8 mouse cellular contexts compared by ENCODE assay signal in the genomic region with DNA sequence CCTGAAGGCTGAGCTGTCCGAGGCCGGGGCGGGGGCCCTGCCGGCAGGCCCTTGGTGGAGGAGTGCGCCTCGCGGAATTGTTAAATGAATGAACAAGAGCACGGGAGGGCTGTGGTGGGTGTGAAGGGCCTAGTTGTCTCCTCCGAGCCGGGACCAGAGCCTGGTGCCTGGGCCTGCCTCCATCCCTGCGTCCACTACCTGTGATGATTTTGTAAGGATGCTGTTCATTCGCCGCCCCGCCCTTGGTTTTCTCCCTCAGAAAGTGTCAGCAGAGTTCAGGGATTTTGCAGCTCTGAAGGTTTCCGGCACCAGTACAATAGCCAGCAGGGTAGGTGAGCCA. TPM values are rescaled to one million over a fixed set of nuclear protein-coding genes. Genes with fewer than 3 reads are reported as not detected.
DNase-seq lines count a peak whose midpoint lies in the region; ATAC-seq lines count a peak whose summit lies in the region.

No protein-coding gene starts in this region.

- intact Hi-C loops in heart, postnatal 10 days (cut with DNase I), result no loop called here

- ATAC-seq in heart, embryonic 12.5 days (ENCODE audit: insufficient number of reproducible peaks, low FRiP score), result no peak; the same call in 1 of the 2 replicates
- ATAC-seq in embryonic facial prominence, embryonic 13.5 days (ENCODE audit: insufficient number of reproducible peaks, insufficient read depth, low FRiP score, low TSS enrichment, low read depth), result peak; percentile 75

- peak overlapping the region; percentile 74 for H3K27ac ChIP-seq in heart, embryonic 12.5 days (ENCODE audit: poor library complexity, severe bottlenecking)
- H3K27ac ChIP-seq in embryonic facial prominence, embryonic 13.5 days, result peak overlapping the region; percentile 84
- no peak overlapping the region for H3K27ac ChIP-seq in macrophage

- DNase-seq in heart, postnatal 10 days, result no peak
- DNase-seq in urinary bladder, postnatal 14 days (ENCODE audit: low spot score), result peak; percentile 22
- DNase-seq in urinary bladder, postnatal 4 days (ENCODE audit: low spot score in 2 of 2), result no peak
- peak; percentile 26 for DNase-seq in hindlimb bud, embryonic 11.5 days (ENCODE audit: extremely low spot score, low read depth, low spot score)
- DNase-seq in natural killer cell, adult 2 months (ENCODE audit: low spot score in 2 of 2), result no peak

- peaks cover 52% of the 10 kb centered on the region for H3K79me2 ChIP-seq in macrophage (ENCODE audit: inconsistent target)

- peaks cover 18% of the 10 kb centered on the region for H3K36me3 ChIP-seq in heart, embryonic 12.5 days
- H3K36me3 ChIP-seq in embryonic facial prominence, embryonic 13.5 days, result peaks cover 12% of the 10 kb centered on the region; the same call in 1 of the 2 replicates
- no peaks in the 10 kb centered on the region for H3K36me3 ChIP-seq in macrophage (ENCODE audit: inconsistent target)

- under 1% methylated on average over 14 of the region's 15 CpGs for WGBS in heart, embryonic 12.5 days
- WGBS in embryonic facial prominence, embryonic 13.5 days, result 1% methylated on average over 14 of the region's 15 CpGs
- WGBS in macrophage (ENCODE audit: missing documents), result 1% methylated on average over 15 of the region's 15 CpGs

- peaks cover 3% of the 10 kb centered on the region; the same call in 1 of the 2 replicates for H3K9me3 ChIP-seq in heart, embryonic 12.5 days (replicated peaks)
- no peaks in the 10 kb centered on the region for H3K9me3 ChIP-seq in embryonic facial prominence, embryonic 13.5 days

- H3K4me1 ChIP-seq in heart, embryonic 12.5 days (replicated peaks), result peaks cover 10% of the 10 kb centered on the region
- H3K4me1 ChIP-seq in embryonic facial prominence, embryonic 13.5 days, result peaks cover 8% of the 10 kb centered on the region; the same call in 1 of the 2 replicates

- no peaks in the 10 kb centered on the region for H3K27me3 ChIP-seq in heart, embryonic 12.5 days (replicated peaks)
- no peaks in the 10 kb centered on the region for H3K27me3 ChIP-seq in embryonic facial prominence, embryonic 13.5 days

- H3K4me2 ChIP-seq in heart, embryonic 12.5 days, result peak overlapping the region; percentile 84
- peak overlapping the region; percentile 69 for H3K4me2 ChIP-seq in embryonic facial prominence, embryonic 13.5 days

- H3K4me3 ChIP-seq in heart, embryonic 12.5 days, result peak overlapping the region; percentile 99
- H3K4me3 ChIP-seq in embryonic facial prominence, embryonic 13.5 days, result peak overlapping the region; percentile 97
- peak overlapping the region; percentile 82 for H3K4me3 ChIP-seq in macrophage (ENCODE audit: inconsistent target)

- peak overlapping the region; percentile 95 for H3K9ac ChIP-seq in heart, embryonic 12.5 days
- H3K9ac ChIP-seq in embryonic facial prominence, embryonic 13.5 days, result peak overlapping the region; percentile 96

RNA-seq across cellular contexts. Expression of gene Ckap5, which starts 0.6 kb away (rescaled TPM):
- polyA plus RNA-seq in heart, embryonic 12.5 days (2016; fragmentation: Nextera tagmentation; extraction: Ambion mirVana), result 77.1 and 87.8 TPM in 2 replicates
- total RNA-seq in heart, postnatal 10 days (2021), result 10 to 100 TPM; 56.7 to 69.6 TPM
- 103 and 110 TPM in 2 replicates for polyA plus RNA-seq in embryonic facial prominence, embryonic 13.5 days (2015; fragmentation: Nextera tagmentation; extraction: Ambion mirVana)
- total RNA-seq in macrophage (2018; cell fraction: chromatin; rRNA removed), result 100 to 1,000 TPM in 2 of 26 experiments, 10 to 100 TPM in 24; 31.5 to 102 (median 77.5) TPM
- 10 to 100 TPM; 20.9 to 42.7 (median 34.1) TPM for total RNA-seq in macrophage (2018; cell fraction: cytosol; rRNA removed)
- total RNA-seq in macrophage (2018; cell fraction: nucleus; rRNA removed), result 10 to 100 TPM; 26.9 to 71.1 (median 46.9) TPM
- 21.7 to 29.7 TPM (median 26.2 TPM) in 3 replicates for polyA plus RNA-seq in macrophage (2018)

Comparison
In these comparisons a context has a peak if more than half of its experiments do, and no peak if none do; other contexts are left out.
1. DNase-seq: peak in urinary bladder, postnatal 14 days (single experiment) and hindlimb bud, embryonic 11.5 days (single experiment); none in heart, postnatal 10 days (0 of 2), urinary bladder, postnatal 4 days (0 of 2) and natural killer cell, adult 2 months (0 of 2).
2. Peak in every context shown above with its lines, with median percentiles within 50 percentile points of each other: H3K4me3 ChIP-seq.